8 mouse cellular contexts compared by ENCODE assay signal in genomic region chr13:60242447-60243109, GRCm38 (mm10).
DNase-seq lines count a peak whose midpoint lies in the region; ATAC-seq and TF ChIP-seq lines count a peak whose summit lies in the region.
"Had no signal": no experiment of that assay in that cellular context is flagged by ENCODE, and none has a peak within 500 bp of the region (broad histone marks: within the 10 kb centered on the region; RNA-seq: fewer than 3 reads in every experiment).

No protein-coding gene starts in this region.

- H3K4me2 ChIP-seq in lung, embryonic 14.5 days = no peak overlapping the region
- peak overlapping the region; percentile 44 for H3K4me2 ChIP-seq in embryonic facial prominence, embryonic 13.5 days
- H3K4me2 ChIP-seq: liver, embryonic 15.5 days had no signal

- H3K27me3 ChIP-seq in lung, embryonic 14.5 days (ENCODE audit: insufficient read depth, low read length) = no peaks in the 10 kb centered on the region
- H3K27me3 ChIP-seq in embryonic facial prominence, embryonic 13.5 days = no peaks in the 10 kb centered on the region
- H3K27me3 ChIP-seq: liver, embryonic 15.5 days had no signal

- TF ChIP-seq CTCF in lung, embryonic 14.5 days (IDR thresholded peaks at IDR 0.05; ENCODE audit: low read depth) = no peak

- H3K9ac ChIP-seq in lung, embryonic 14.5 days = no peak overlapping the region
- H3K9ac ChIP-seq in embryonic facial prominence, embryonic 13.5 days = no peak overlapping the region
- H3K9ac ChIP-seq: liver, embryonic 15.5 days had no signal

- peak overlapping the region; percentile 58; the same call in 1 of the 2 replicates for H3K27ac ChIP-seq in lung, embryonic 14.5 days (ENCODE audit: low read depth)
- peak overlapping the region; percentile 96 for H3K27ac ChIP-seq in embryonic facial prominence, embryonic 13.5 days
- H3K27ac ChIP-seq: liver, embryonic 15.5 days had no signal

- H3K9me3 ChIP-seq in lung, embryonic 14.5 days (ENCODE audit: low read depth, low read length) = no peaks in the 10 kb centered on the region; the same call in 1 of the 2 replicates
- peaks cover 5% of the 10 kb centered on the region; the same call in 1 of the 2 replicates for H3K9me3 ChIP-seq in embryonic facial prominence, embryonic 13.5 days
- H3K9me3 ChIP-seq: liver, embryonic 15.5 days had no signal

- no peak for ATAC-seq in lung, embryonic 14.5 days (ENCODE audit: insufficient read depth)
- peak; percentile 83 for ATAC-seq in embryonic facial prominence, embryonic 13.5 days (ENCODE audit: insufficient number of reproducible peaks, insufficient read depth, low FRiP score, low TSS enrichment, low read depth)
- no peak for ATAC-seq in erythroid progenitor cell, adult 5-6 weeks (replicated peaks; ENCODE audit: low FRiP score, poor library complexity, severe bottlenecking)

- H3K4me1 ChIP-seq in lung, embryonic 14.5 days (ENCODE audit: insufficient read depth) = no peaks in the 10 kb centered on the region
- H3K4me1 ChIP-seq in embryonic facial prominence, embryonic 13.5 days = peaks cover 43% of the 10 kb centered on the region
- H3K4me1 ChIP-seq: liver, embryonic 15.5 days had no signal

- H3K36me3 ChIP-seq in lung, embryonic 14.5 days (ENCODE audit: insufficient read depth) = no peaks in the 10 kb centered on the region
- H3K36me3 ChIP-seq in embryonic facial prominence, embryonic 13.5 days = no peaks in the 10 kb centered on the region
- H3K36me3 ChIP-seq: liver, embryonic 15.5 days had no signal

- H3K4me3 ChIP-seq in lung, embryonic 14.5 days (ENCODE audit: low read depth, low read length) = no peak overlapping the region
- peak overlapping the region; percentile 7; the same call in 1 of the 2 replicates for H3K4me3 ChIP-seq in embryonic facial prominence, embryonic 13.5 days
- H3K4me3 ChIP-seq: liver, embryonic 15.5 days had no signal

- 38% methylated on average over 8 of the region's 8 CpGs for WGBS in lung, embryonic 14.5 days
- 10% methylated on average over 8 of the region's 8 CpGs for WGBS in embryonic facial prominence, embryonic 13.5 days

- peak; percentile 24 for DNase-seq in lung, embryonic 14.5 days
- no peak for DNase-seq in lung, postnatal 25 days (ENCODE audit: low spot score)
- peak; percentile 37 for DNase-seq in heart, postnatal 4 days
- DNase-seq in retina, postnatal 1 day = peak; percentile 66
- no peak for DNase-seq in right cerebral cortex, postnatal 36 days (ENCODE audit: low spot score in 2 of 2)

Comparison
In these comparisons a context has a peak if more than half of its experiments do, and no peak if none do; other contexts are left out.
1. DNase-seq: peak in lung, embryonic 14.5 days (single experiment), heart, postnatal 4 days (single experiment) and retina, postnatal 1 day (single experiment); none in lung, postnatal 25 days (single experiment) and right cerebral cortex, postnatal 36 days (0 of 2).